Mouse (Mus musculus) ES-Bruce4 (cell line): ENCODE measurements around the gene Ppp2r5e. TPM values are rescaled to one million over a fixed set of nuclear protein-coding genes. Genes with fewer than 3 reads are reported as not detected.
"Not testable (repeated sequence)": the region's sequence is repeated elsewhere in the genome, so short reads cannot be mapped to it uniquely, and the experiment has no call there.

ENCODE experiments used
- H3K27ac ChIP-seq: 2 replicates; pipeline ENCODE4 v1.5.1; 2012; ENCODE audit warnings: low read length, inconsistent platforms; ENCODE audit not compliant: insufficient read depth
- H3K27me3 ChIP-seq: 2 replicates; pipeline ENCODE4 v1.6.1; 2012; ENCODE audit warnings: mild to moderate bottlenecking, low read length, inconsistent platforms; ENCODE audit not compliant: control insufficient read depth, poor library complexity, insufficient read depth, severe bottlenecking
- H3K36me3 ChIP-seq: 2 replicates; pipeline ENCODE4 v1.6.1; 2012; ENCODE audit warnings: inconsistent platforms, mild to moderate bottlenecking, low read length, moderate library complexity; ENCODE audit not compliant: control insufficient read depth, poor library complexity, insufficient read depth, severe bottlenecking
- H3K4me1 ChIP-seq: one replicate; pipeline ENCODE4 v1.8.1; 2011; ENCODE audit warnings: low read length; ENCODE audit not compliant: control insufficient read depth, insufficient read depth
- H3K4me3 ChIP-seq: 2 replicates; pipeline ENCODE4 v1.5.1; 2011; ENCODE audit warnings: low read depth, mild to moderate bottlenecking, low read length
- H3K9ac ChIP-seq: 2 replicates; pipeline ENCODE4 v1.6.1; 2012; ENCODE audit warnings: low read depth, mild to moderate bottlenecking, inconsistent platforms; ENCODE audit not compliant: poor library complexity, severe bottlenecking
- H3K9me3 ChIP-seq: replicated peaks from 2 replicates; pipeline ENCODE4 v1.6.1; 2012; ENCODE audit warnings: mild to moderate bottlenecking, low read length, inconsistent platforms; ENCODE audit not compliant: control insufficient read depth, poor library complexity, insufficient read depth, severe bottlenecking
- CTCF ChIP-seq: IDR thresholded peaks from one replicate; pipeline ENCODE4 v1.8.1; 2011; ENCODE audit warnings: low read depth, low read length
- EP300 ChIP-seq: IDR thresholded peaks from 2 replicates; pipeline ENCODE4 v1.6.1; 2011; ENCODE audit warnings: low read depth, low read length; ENCODE audit not compliant: insufficient read depth
- POLR2A ChIP-seq: IDR thresholded peaks from one replicate; pipeline ENCODE4 v1.8.1; 2011; ENCODE audit warnings: low read length; ENCODE audit not compliant: insufficient read depth
- polyA plus RNA-seq: library from polyadenylated mRNA; stranded (reverse); fragments of >200 nt; gene quantifications from 2 replicates; pipeline ENCODE4 v1.2.4, GENCODE M21; 2011; ENCODE audit warnings: low read depth; ENCODE audit not compliant: missing spikeins, insufficient read depth, insufficient read length

Ppp2r5e gene
- polyA plus RNA-seq, 1 experiment, result 51.0 TPM

DNA sequence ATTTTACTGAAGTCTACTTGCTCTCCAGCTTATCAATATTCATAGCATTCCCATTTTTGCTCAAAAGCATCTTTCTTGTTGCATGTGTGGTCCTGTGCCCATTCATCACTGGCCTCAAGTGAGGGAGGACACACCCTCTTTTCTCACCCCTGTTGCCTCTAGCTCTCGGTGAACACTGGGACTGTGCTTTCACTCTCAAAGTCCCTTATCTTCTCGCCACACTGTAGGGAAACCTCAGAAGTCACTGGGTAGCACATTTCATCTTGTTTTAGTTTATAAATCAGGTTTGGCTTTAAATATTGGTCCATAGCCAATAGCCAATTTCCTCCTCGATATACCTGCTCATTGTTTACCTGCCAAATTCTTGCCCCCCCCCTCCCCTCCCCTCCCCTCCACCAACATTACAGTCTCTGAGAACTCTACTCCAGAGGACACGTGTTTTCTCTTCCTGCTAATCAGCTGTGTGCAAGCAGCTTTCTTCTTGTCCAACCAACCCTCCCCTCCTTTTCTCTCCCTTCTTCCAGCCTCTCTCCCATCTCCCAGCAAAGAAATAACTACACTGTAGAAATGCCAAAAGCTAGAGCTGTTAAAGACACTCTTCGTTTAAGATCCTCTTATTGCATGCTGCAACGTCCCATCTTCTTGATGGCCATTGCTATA is 90.9 kb downstream of the Ppp2r5e start:
- TF ChIP-seq EP300 (no peak), CTCF (no peak), POLR2A (no peak)
- Histone ChIP-seq H3K9ac (no peak overlapping the region), H3K27ac (no peak overlapping the region), H3K27me3 (no peaks in the 10 kb centered on the region), H3K4me3 (no peak overlapping the region), H3K9me3 (no peaks in the 10 kb centered on the region; the same call in 1 of the 2 replicates), H3K4me1 (no peaks in the 10 kb centered on the region), H3K36me3 (no peaks in the 10 kb centered on the region)

- Histone ChIP-seq H3K4me3 (no peak overlapping the region), H3K36me3 (no peaks in the 10 kb centered on the region), H3K9ac (no peak overlapping the region), H3K9me3 (no peaks in the 10 kb centered on the region; the same call in 1 of the 2 replicates), H3K4me1 (no peaks in the 10 kb centered on the region), H3K27me3 (no peaks in the 10 kb centered on the region), H3K27ac (no peak overlapping the region)
- TF ChIP-seq POLR2A (no peak), CTCF (no peak), EP300 (no peak)
Observed at GRCm38 (mm10) chr12:75502664-75503063, 93.4 kb downstream of the Ppp2r5e start.

GRCm38 (mm10) chr12:75497698-75498097 is 98.3 kb downstream of the Ppp2r5e start:
- TF ChIP-seq CTCF (no peak), EP300 (no peak), POLR2A (no peak)
- no peaks in the 10 kb centered on the region for H3K27me3 ChIP-seq
- H3K4me3 ChIP-seq, result no peak overlapping the region
- H3K9ac ChIP-seq, result no peak overlapping the region
- no peaks in the 10 kb centered on the region for H3K9me3 ChIP-seq
- H3K36me3 ChIP-seq, result no peaks in the 10 kb centered on the region
- H3K27ac ChIP-seq, result no peak overlapping the region
- H3K4me1 ChIP-seq, result no peaks in the 10 kb centered on the region

- Histone ChIP-seq H3K27me3 (no peaks in the 10 kb centered on the region), H3K27ac (no peak overlapping the region)
Observed at GRCm38 (mm10) chr12:75495636-75496035, 100.4 kb downstream of the Ppp2r5e start.

GRCm38 (mm10) chr12:75494643-75495042 is 101.4 kb downstream of the Ppp2r5e start:
- no peak overlapping the region for H3K9ac ChIP-seq
- no peaks in the 10 kb centered on the region for H3K4me1 ChIP-seq
- H3K27me3 ChIP-seq, result no peaks in the 10 kb centered on the region
- no peak for TF ChIP-seq EP300
- no peak for TF ChIP-seq CTCF
- TF ChIP-seq POLR2A, result no peak
- H3K9me3 ChIP-seq, result no peaks in the 10 kb centered on the region
- H3K36me3 ChIP-seq, result no peaks in the 10 kb centered on the region
- no peak overlapping the region for H3K27ac ChIP-seq
- H3K4me3 ChIP-seq, result no peak overlapping the region

More at GRCm38 (mm10) chr12:75495636-75496035, 100.4 kb downstream of the Ppp2r5e start:
- Histone ChIP-seq H3K4me1 (no peaks in the 10 kb centered on the region), H3K9ac (no peak overlapping the region), H3K9me3 (no peaks in the 10 kb centered on the region), H3K36me3 (no peaks in the 10 kb centered on the region), H3K4me3 (no peak overlapping the region)
- TF ChIP-seq POLR2A (no peak), EP300 (no peak), CTCF (no peak)

DNA sequence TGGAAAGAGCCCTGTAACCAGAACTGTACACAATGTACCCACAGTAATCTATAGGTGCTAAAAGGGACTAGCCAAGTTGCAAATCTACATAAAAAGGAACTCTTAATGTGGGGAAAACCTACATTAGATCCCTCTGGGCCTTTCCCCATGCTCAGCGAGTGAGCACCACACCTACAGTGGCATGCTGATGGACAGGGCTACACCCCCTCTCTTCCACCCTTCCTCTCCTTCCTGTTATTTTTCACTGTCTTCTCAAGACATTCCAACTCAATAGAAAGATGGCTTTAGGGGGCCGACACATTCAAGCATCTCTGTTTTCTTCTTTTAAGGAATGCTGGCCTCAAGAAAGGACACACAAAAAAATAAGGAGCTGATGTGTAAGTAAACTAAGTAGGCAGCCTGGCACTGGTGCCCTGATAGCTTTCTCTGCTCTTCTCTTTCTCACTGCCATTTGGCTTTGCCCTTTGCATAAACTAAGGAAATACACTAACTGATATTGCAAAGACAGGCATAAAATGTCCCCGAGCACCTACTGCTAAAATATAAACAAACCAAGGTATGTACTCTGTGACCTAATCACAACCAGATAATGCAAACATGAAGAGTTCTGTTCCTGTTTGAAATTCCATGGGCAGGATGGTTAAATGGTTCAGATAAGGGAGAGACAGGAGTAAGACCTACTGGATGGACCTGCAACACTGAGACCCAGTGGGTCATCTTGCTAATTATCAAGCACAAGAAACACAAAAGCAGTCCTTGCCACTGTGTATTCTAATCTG is 103.3 kb downstream of the Ppp2r5e start:
- Histone ChIP-seq H3K9me3 (no peaks in the 10 kb centered on the region), H3K9ac (no peak overlapping the region), H3K27me3 (no peaks in the 10 kb centered on the region), H3K36me3 (no peaks in the 10 kb centered on the region), H3K4me1 (no peaks in the 10 kb centered on the region), H3K4me3 (no peak overlapping the region), H3K27ac (no peak overlapping the region)
- no peak for TF ChIP-seq POLR2A
- TF ChIP-seq CTCF, result no peak
- TF ChIP-seq EP300, result no peak

DNA sequence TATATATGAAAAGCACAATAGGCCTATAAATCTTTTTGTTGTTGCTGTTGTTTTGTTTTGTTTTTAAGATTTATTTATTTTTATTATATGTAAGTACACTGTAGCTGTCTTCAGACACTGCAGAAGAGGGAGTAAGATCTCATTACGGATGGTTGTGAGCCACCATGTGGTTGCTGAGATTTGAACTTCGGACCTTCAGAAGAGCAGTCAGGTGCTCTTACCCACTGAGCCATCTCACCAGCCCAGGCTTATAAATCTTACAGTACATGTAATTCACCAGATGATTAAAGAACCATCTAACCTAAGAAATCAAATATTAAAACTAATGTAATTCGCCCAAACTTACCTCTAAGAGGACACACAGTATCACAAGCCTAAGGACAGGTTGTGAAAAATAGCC is 103.9 kb downstream of the Ppp2r5e start:
- H3K4me1 ChIP-seq, H3K4me3 ChIP-seq, H3K9me3 ChIP-seq, H3K27ac ChIP-seq, H3K36me3 ChIP-seq, H3K9ac ChIP-seq, H3K27me3 ChIP-seq: not testable (repeated sequence)
